Mouse (Mus musculus) CH12.LX (cell line): ENCODE results near the gene Sh2d6. TPM values are rescaled to one million over a fixed set of nuclear protein-coding genes. Genes with fewer than 3 reads are reported as not detected.
"Not testable (repeated sequence)": the region's sequence is repeated elsewhere in the genome, so short reads cannot be mapped to it uniquely, and the experiment has no call there.

Experiments
- DNase-seq: peaks from one replicate; pipeline ENCODE4 v3.0.0-alpha.2; 2013; ENCODE audit errors: extremely low read depth
- H3K27ac ChIP-seq: 2 replicates; pipeline ENCODE4 v1.5.1; 2012; ENCODE audit warnings: low read depth, mild to moderate bottlenecking, control low read depth, moderate library complexity; ENCODE audit not compliant: insufficient read depth
- H3K27me3 ChIP-seq: replicated peaks from 2 replicates; pipeline ENCODE3; 2012; ENCODE audit warnings: inconsistent platforms
- H3K36me3 ChIP-seq, 2 experiments: replicated peaks in 1 of 2; 2 replicates each; pipeline versions ENCODE3 to v1.6.1; 2012; ENCODE audit warnings: inconsistent platforms in 1 of 2, low read length in 1 of 2, mild to moderate bottlenecking in 1 of 2, mixed read lengths in 1 of 2, moderate library complexity in 1 of 2; ENCODE audit not compliant: control insufficient read depth in 1 of 2, insufficient read depth in 1 of 2
- H3K4me1 ChIP-seq, 2 experiments: 2 replicates each; pipeline ENCODE4 v1.6.1; 2012; ENCODE audit warnings: inconsistent platforms in 1 of 2, moderate library complexity in 1 of 2; ENCODE audit not compliant: insufficient read depth in 2 of 2, control insufficient read depth in 1 of 2
- H3K4me2 ChIP-seq: 2 replicates; pipeline ENCODE4 v1.6.1; 2012; ENCODE audit warnings: low read depth, mild to moderate bottlenecking, control low read depth; ENCODE audit not compliant: poor library complexity, insufficient read depth, severe bottlenecking
- H3K4me3 ChIP-seq, 3 experiments: fragments of 150-350 bp in 1 of 3; sonication (generic) in 1 of 3; replicated peaks in 1 of 3; 2 replicates each; pipeline versions ENCODE3 to v1.5.1; 2011 to 2012; ENCODE audit warnings: low read depth in 2 of 3, low read length in 2 of 3, mild to moderate bottlenecking in 2 of 3, moderate library complexity in 2 of 3, control low read depth in 1 of 3, improper control_type of control experiment in 1 of 3, inconsistent platforms in 1 of 3, mixed read lengths in 1 of 3; ENCODE audit not compliant: poor library complexity in 1 of 3
- H3K79me2 ChIP-seq: replicated peaks from 2 replicates; pipeline ENCODE4 v1.6.1; 2012; ENCODE audit warnings: mild to moderate bottlenecking, moderate library complexity; ENCODE audit not compliant: control insufficient read depth, poor library complexity, insufficient read depth, severe bottlenecking; ENCODE audit errors: extremely low read depth
- H3K9ac ChIP-seq: 2 replicates; pipeline ENCODE4 v1.6.1; 2012; ENCODE audit warnings: low read depth, mild to moderate bottlenecking, control low read depth, moderate library complexity; ENCODE audit not compliant: insufficient read depth
- H3K9me3 ChIP-seq: replicated peaks from 2 replicates; pipeline ENCODE3; 2012; ENCODE audit warnings: low read length, inconsistent platforms, mixed read lengths
- BHLHE40 ChIP-seq: IDR thresholded peaks from 2 replicates; pipeline ENCODE4 v1.6.1; 2011; ENCODE audit warnings: mild to moderate bottlenecking, low read depth, low read length, improper control_type of control experiment
- CHD1 ChIP-seq: IDR thresholded peaks from 2 replicates; pipeline ENCODE4 v1.6.1; 2012; ENCODE audit warnings: low read depth, low read length, improper control_type of control experiment, inconsistent platforms
- CHD2 ChIP-seq: IDR thresholded peaks from 2 replicates; pipeline ENCODE4 v1.6.1; 2011; ENCODE audit warnings: low read length, improper control_type of control experiment
- CTCF ChIP-seq, 2 experiments: IDR thresholded peaks in 1 of 2; conservative IDR thresholded peaks in 1 of 2; 2 replicates each; pipeline ENCODE4 v1.5.1; 2011 to 2012; ENCODE audit warnings: low read depth in 2 of 2, low read length in 2 of 2, improper control_type of control experiment in 1 of 2, inconsistent platforms in 1 of 2, mild to moderate bottlenecking in 1 of 2, moderate library complexity in 1 of 2
- ELF1 ChIP-seq: IDR thresholded peaks from 2 replicates; pipeline ENCODE4 v1.6.1; 2014; ENCODE audit warnings: low read depth, mild to moderate bottlenecking, inconsistent platforms, low read length, improper control_type of control experiment
- EP300 ChIP-seq: IDR thresholded peaks from 2 replicates; pipeline ENCODE4 v1.6.1; 2011; ENCODE audit warnings: low read length, improper control_type of control experiment
- HCFC1 ChIP-seq: IDR thresholded peaks from 2 replicates; pipeline ENCODE4 v1.6.1; 2012; ENCODE audit warnings: low read depth, mild to moderate bottlenecking, inconsistent platforms, low read length, improper control_type of control experiment
- IRF4 ChIP-seq: IDR thresholded peaks from 2 replicates; pipeline ENCODE4 v1.6.1; 2014; ENCODE audit warnings: low read depth, mild to moderate bottlenecking, inconsistent platforms, low read length, improper control_type of control experiment
- JUN ChIP-seq: IDR thresholded peaks from 2 replicates; pipeline ENCODE4 v1.6.1; 2011; ENCODE audit warnings: low read depth, mild to moderate bottlenecking, low read length, improper control_type of control experiment, moderate library complexity; ENCODE audit not compliant: insufficient read depth
- MAFK ChIP-seq: IDR thresholded peaks from 2 replicates; pipeline ENCODE4 v1.6.1; 2011; ENCODE audit warnings: low read length, improper control_type of control experiment; ENCODE audit not compliant: insufficient replicate concordance
- MAX ChIP-seq: IDR thresholded peaks from 2 replicates; pipeline ENCODE4 v1.6.1; 2011; ENCODE audit warnings: low read length, improper control_type of control experiment
- MAZ ChIP-seq: IDR thresholded peaks from 2 replicates; pipeline ENCODE4 v1.6.1; 2012; ENCODE audit warnings: low read depth, mild to moderate bottlenecking, inconsistent platforms, low read length, improper control_type of control experiment, moderate library complexity
- MEF2A ChIP-seq: IDR thresholded peaks from 2 replicates; pipeline ENCODE4 v1.6.1; 2014; ENCODE audit warnings: low read depth, mild to moderate bottlenecking, inconsistent platforms, low read length, improper control_type of control experiment, borderline replicate concordance
- NELFE ChIP-seq: IDR thresholded peaks from 2 replicates; pipeline ENCODE4 v1.6.1; 2011; ENCODE audit warnings: low read depth, low read length, improper control_type of control experiment
- NRF1 ChIP-seq: IDR thresholded peaks from 2 replicates; pipeline ENCODE4 v1.6.1; 2014; ENCODE audit warnings: low read depth, mild to moderate bottlenecking, inconsistent platforms, low read length, improper control_type of control experiment, moderate library complexity
- PAX5 ChIP-seq: IDR thresholded peaks from 2 replicates; pipeline ENCODE4 v1.6.1; 2012; ENCODE audit warnings: low read length, inconsistent platforms, mixed read lengths
- POLR2AphosphoS2 ChIP-seq: IDR thresholded peaks from 2 replicates; pipeline ENCODE4 v1.6.1; 2011; ENCODE audit warnings: low read depth, low read length, improper control_type of control experiment
- RCOR1 ChIP-seq: conservative IDR thresholded peaks from 2 replicates; pipeline ENCODE4 v1.6.1; 2012; ENCODE audit warnings: low read depth, mild to moderate bottlenecking, inconsistent platforms, low read length, improper control_type of control experiment
- SIN3A ChIP-seq: IDR thresholded peaks from 2 replicates; pipeline ENCODE4 v1.6.1; 2012; ENCODE audit warnings: low read length, improper control_type of control experiment, inconsistent platforms
- SMC3 ChIP-seq: IDR thresholded peaks from 2 replicates; pipeline ENCODE4 v1.6.1; 2011; ENCODE audit warnings: low read depth, low read length, improper control_type of control experiment
- UBTF ChIP-seq: IDR thresholded peaks from 2 replicates; pipeline ENCODE4 v1.6.1; 2012; ENCODE audit warnings: low read depth, mild to moderate bottlenecking, inconsistent platforms, low read length, improper control_type of control experiment, moderate library complexity
- USF1 ChIP-seq: IDR thresholded peaks from 2 replicates; pipeline ENCODE4 v1.6.1; 2014; ENCODE audit warnings: low read depth, mild to moderate bottlenecking, inconsistent platforms, low read length, improper control_type of control experiment
- USF2 ChIP-seq: conservative IDR thresholded peaks from 2 replicates; pipeline ENCODE4 v1.6.1; 2011; ENCODE audit warnings: low read depth, low read length, improper control_type of control experiment
- ZC3H11A ChIP-seq: IDR thresholded peaks from 2 replicates; pipeline ENCODE4 v1.6.1; 2012; ENCODE audit warnings: low read depth, mild to moderate bottlenecking, inconsistent platforms, low read length, improper control_type of control experiment
- ZKSCAN1 ChIP-seq: IDR thresholded peaks from 2 replicates; pipeline ENCODE4 v1.6.1; 2012; ENCODE audit warnings: low read depth, inconsistent platforms, low read length, improper control_type of control experiment, borderline replicate concordance
- dilution Hi-C: fragments of 300-500 bp; cut with MboI; formaldehyde crosslinking; loops from 2 replicates; pipeline ENCODE4 v1.14.3; 2020; ENCODE audit warnings: low sequenced_read_pairs; ENCODE audit not compliant: extremely low pct_unique_long_range_greater_than_20kb, extremely low pct_ligation_motif_present
- in situ Hi-C: fragments of 300-500 bp; cut with MboI; formaldehyde crosslinking; loops from 3 replicates; pipeline ENCODE4 v1.14.3; 2019; ENCODE audit warnings: low sequenced_read_pairs, low pct_ligation_motif_present, low pct_unique_long_range_greater_than_20kb, mixed read lengths
- polyA plus RNA-seq: library from polyadenylated mRNA; unstranded; fragments of >175 nt; gene quantifications from 2 replicates; pipeline ENCODE4 v1.2.1, GENCODE M21; 2012; ENCODE audit warnings: low read depth; ENCODE audit not compliant: insufficient read length
- total RNA-seq, 2 experiments: library from RNA; depleted of rRNA; stranded (reverse); fragments of 300-350 nt in 1 of 2; fragments of >200 nt in 1 of 2; gene quantifications; 2 replicates each; pipeline ENCODE4 v1.2.3; 2012 to 2014

Gene Sh2d6
- total and polyA plus RNA-seq, 3 experiments, result 0.78 to 4.9 (median 1.7) TPM

DNA sequence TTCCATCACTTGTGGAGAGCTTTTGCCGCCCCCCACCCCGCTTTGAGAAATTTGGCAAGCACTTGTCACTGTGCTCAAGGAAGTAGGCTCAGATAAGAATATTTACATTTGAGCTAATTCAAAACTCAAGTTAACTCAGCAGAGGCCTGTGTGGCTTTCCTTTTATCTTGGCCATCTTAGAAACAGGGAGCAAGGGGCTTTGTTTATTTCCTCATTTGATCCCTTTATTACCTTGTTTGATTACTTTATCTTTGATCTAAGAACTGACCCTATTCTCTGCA is 41.1 kb downstream of the Sh2d6 start:
- TF ChIP-seq ZC3H11A (no peak), NRF1 (no peak), SMC3 (no peak), MEF2A (no peak), BHLHE40 (no peak), UBTF (no peak), ELF1 (no peak), RCOR1 (no peak), HCFC1 (no peak), USF2 (no peak), CHD1 (no peak), POLR2AphosphoS2 (no peak), PAX5 (no peak), MAX (no peak), CTCF (conservative IDR thresholded peaks at IDR 0.05 in 1 of 2, IDR thresholded peaks at IDR 0.05 in 1 of 2; ENCODE audit: low read depth in 2 of 2, low read length in 2 of 2) (no peak), SIN3A (no peak)
- no peak for DNase-seq
- Histone ChIP-seq H3K27ac (no peak overlapping the region), H3K79me2 (no peaks in the 10 kb centered on the region), H3K4me3 (no peak overlapping the region), H3K27me3 (no peaks in the 10 kb centered on the region), H3K4me2 (no peak overlapping the region), H3K9ac (no peak overlapping the region), H3K9me3 (no peaks in the 10 kb centered on the region), H3K4me1 (peaks cover 0 to 6% of the 10 kb centered on the region in 2 experiments; a peak in 1 of 4 replicates), H3K36me3 (no peaks in the 10 kb centered on the region)
- in situ Hi-C loops, result no loop called here
- dilution Hi-C loops, result no loop called here

DNA sequence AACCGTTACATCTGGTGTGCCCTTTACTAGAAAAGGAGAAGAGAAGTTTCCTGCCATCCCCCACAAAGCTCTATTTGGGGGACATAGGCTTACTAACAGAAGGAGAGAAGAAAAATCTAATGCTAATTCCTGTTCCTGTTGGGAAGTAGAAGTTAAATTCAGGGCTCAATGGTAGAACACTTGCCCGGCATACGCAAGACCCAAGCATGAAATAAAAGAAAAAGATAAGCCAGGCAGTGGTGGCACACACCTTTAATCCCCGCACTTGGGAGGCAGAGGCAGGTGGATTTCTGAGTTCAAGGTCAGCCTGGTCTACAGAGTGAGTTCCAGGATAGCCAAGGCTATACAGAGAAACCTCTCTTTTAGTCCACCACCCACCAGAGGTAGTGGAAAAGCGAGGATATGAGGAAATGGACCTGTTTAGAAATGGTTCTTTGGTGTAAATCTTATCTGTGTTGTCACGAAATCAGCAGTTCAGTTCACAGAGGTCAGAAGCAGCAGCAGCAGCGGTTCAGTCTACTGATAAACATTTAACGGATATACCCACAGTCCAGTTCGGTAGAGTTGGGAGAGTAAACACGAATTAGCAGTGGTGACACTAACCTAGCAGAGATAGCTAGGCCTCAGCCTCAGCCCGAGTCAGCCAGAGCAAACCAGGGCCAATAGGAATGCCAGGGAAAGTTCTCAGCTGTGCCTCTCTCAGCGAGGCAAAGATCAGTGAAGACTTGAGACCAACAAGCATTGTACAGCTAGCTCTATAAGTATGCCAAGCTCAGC is 41.7 kb downstream of the Sh2d6 start:
- no peak for TF ChIP-seq POLR2AphosphoS2
- no peak for TF ChIP-seq NELFE
- no peak for TF ChIP-seq USF2
- TF ChIP-seq ZC3H11A, result no peak
- no peak for TF ChIP-seq IRF4
- TF ChIP-seq NRF1, result no peak
- no peak for TF ChIP-seq RCOR1
- TF ChIP-seq MEF2A, result no peak
- TF ChIP-seq MAFK, result no peak
- TF ChIP-seq ELF1, result no peak
- TF ChIP-seq EP300, result no peak
- TF ChIP-seq ZKSCAN1, result no peak
- no peak for TF ChIP-seq HCFC1
- TF ChIP-seq JUN, result no peak
- no peak for TF ChIP-seq CHD2
- no peak for TF ChIP-seq USF1
- TF ChIP-seq MAZ, result no peak
- H3K36me3 ChIP-seq, result no peaks in the 10 kb centered on the region
- in situ Hi-C loops, result no loop called here
- H3K9ac ChIP-seq, result no peak overlapping the region
- H3K27ac ChIP-seq, result no peak overlapping the region
- dilution Hi-C loops, result no loop called here
- peaks cover 0 to 6% of the 10 kb centered on the region in 2 experiments; a peak in 1 of 4 replicates for H3K4me1 ChIP-seq
- no peaks in the 10 kb centered on the region for H3K9me3 ChIP-seq
- no peak overlapping the region for H3K4me2 ChIP-seq
- DNase-seq, result no peak
- no peaks in the 10 kb centered on the region for H3K79me2 ChIP-seq
- H3K27me3 ChIP-seq, result no peaks in the 10 kb centered on the region
- H3K4me3 ChIP-seq, result no peak overlapping the region

DNA sequence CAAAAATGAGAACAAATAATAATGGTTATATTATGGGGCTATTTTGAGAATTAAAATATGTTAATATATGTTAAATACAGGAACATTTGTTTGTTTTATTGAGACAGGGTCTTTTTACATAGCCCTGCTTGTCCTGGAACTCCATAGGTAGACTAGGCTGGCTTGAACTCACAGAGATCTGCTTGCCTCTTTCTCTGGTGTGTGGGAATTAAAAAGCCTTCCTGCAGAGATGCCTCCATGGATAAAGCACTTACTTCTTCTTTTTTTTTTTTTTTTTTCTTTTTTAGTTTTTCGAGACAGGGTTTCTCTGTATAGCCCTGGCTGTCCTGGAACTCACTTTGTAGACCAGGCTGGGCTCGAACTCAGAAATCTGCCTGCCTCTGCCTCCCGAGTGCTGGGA is 42.8 kb downstream of the Sh2d6 start:
- dilution Hi-C loops, H3K27me3 ChIP-seq, DNase-seq, H3K9me3 ChIP-seq, in situ Hi-C loops, H3K9ac ChIP-seq, H3K4me2 ChIP-seq, H3K36me3 ChIP-seq, H3K4me3 ChIP-seq, H3K79me2 ChIP-seq, H3K27ac ChIP-seq, H3K4me1 ChIP-seq: not testable (repeated sequence)
